Mouse (Mus musculus): ENCODE measurements around the gene Btnl2.

Gene Btnl2

DNA sequence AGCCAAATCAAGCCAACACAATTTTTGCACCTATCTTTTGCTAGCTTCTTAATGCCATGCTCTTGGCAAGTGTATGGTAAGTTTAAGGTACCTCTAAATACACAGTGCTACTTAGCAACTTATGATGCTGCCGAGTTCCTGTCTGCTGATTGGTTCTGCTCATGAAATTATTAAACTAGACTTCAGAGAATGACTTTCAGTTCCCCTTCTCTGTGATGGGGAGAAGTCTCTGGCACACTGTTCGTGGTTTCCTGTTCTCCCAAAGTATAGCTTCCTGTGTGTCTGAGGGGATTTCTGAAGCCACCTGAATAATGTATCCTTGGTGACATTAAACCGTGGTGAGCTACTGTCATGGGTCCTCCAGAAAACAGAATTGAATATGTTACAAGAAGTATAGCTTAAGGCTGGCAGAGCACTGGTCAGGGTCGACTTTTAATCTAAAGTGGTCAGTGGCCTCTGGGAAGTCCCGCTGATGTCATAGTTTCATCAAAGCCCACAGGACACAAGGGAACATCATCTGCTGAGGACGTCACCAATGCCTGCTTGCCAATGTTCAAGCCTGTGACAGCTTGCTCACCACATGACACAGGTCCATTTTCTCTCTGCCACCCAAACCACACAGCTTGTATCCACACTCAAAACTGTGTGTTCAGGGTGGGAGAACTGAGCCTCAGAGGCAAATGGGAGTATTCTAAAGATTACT, 6.9 kb upstream of the Btnl2 start:
- no peak for DNase-seq (ENCODE audit: low read depth, low spot score)

DNA sequence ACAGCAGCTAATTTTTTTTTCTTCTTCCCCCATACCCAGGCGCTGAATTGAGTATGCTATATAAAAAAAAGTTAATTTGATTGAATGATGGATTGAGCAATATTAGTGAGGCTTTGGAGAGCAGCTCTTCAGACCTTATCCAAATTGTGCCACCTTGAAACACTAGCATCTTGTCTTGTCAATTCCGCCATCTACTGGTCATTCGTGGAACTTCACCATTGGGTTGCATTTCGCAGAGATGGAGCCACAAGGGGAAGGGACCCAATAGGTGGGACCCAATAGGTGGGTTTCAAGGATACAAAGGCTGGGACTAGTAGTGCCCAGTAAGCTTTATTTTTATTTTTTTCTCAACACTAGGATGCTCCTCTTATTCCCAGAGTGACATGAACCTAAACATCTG, 5.2 kb upstream of the Btnl2 start:
- DNase-seq (ENCODE audit: low read depth, low spot score) = peak; percentile 82

DNA sequence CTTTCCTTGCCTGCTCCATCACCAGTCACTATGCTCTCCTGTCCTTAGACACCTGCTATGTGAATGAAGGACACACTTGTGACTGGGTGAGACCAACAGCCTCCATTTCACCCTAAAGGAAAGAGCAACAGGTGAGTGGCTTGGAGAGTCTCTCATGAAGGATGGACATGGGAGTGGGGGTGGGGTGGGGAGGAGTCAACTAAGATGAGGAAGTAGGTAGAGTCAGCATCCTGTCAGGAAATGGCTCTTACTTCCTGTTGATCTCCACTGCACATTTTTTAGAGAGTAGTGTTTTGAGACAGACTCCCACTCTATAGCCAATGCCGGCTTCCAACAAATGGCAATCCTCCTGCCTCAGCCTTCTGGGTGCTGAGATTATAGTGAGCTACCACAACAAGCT, 318 bp downstream of the Btnl2 start:
- DNase-seq (ENCODE audit: low read depth, low spot score) = no peak

DNA sequence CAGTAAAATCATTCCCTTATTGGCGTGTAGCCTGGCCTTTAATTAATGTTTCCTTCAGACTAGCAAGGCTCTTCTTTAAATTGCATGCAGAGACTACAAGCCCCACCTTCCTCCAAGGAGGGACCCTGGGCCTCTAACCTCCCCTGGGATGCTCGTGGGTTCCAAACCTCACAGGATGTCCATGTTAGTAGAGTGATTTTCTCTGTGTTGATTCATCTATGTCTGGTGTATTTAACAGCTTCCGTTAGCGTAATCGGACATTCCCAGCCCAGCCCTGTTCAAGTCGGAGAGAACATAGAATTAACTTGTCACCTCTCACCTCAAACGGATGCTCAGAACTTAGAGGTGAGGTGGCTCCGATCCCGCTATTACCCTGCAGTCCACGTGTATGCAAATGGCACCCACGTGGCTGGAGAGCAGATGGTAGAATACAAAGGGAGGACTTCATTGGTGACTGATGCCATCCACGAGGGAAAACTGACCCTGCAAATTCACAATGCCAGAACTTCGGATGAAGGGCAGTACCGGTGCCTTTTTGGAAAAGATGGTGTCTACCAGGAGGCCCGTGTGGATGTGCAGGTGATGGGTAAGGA, 8.4 kb downstream of the Btnl2 start:
- no peak for DNase-seq (ENCODE audit: low read depth, low spot score)

DNA sequence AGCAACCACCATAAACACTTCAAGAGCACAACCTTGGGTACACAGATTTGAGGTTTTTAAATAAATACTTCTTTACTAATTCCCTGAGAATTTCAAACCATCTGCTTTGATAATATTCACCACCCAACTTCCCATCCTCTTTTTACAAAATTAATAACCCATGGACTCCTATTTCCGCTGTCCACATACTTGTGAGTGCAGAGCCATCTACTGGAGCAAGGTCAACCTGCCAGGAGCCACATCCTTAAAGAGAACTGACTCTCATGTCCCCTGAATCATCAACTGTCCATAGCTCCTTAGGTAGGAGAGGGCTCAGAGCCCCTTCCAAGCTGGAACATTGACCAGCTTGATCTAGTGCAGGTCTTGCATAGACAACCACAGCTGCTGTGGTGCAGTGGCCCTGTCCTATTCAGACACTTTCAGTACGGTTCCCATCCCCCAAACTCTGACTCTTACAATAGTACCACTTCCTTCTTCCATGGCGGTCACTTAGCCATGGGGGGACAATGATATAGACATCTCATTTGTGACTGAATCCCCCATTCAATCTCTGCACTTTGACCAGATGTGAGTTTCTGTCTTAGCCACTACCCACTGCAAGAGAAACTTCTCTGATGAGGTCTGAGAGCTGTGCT, 9.2 kb downstream of the Btnl2 start:
- DNase-seq (ENCODE audit: low read depth, low spot score) = no peak

DNA sequence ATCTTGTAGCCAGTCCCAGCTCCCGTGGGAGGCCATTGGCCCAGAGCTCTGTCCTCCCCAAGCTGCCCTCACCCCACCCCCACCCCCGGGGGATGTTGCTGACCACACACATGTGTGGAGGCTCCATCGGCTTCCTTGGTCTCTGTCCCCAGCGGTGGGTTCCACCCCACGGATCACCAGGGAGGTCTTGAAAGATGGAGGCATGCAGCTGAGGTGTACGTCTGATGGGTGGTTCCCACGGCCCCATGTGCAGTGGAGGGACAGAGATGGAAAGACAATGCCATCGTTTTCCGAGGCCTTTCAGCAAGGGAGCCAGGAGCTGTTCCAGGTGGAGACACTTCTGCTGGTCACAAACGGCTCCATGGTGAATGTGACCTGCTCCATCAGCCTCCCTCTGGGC, 10.4 kb downstream of the Btnl2 start:
- DNase-seq (ENCODE audit: low read depth, low spot score) = no peak

DNA sequence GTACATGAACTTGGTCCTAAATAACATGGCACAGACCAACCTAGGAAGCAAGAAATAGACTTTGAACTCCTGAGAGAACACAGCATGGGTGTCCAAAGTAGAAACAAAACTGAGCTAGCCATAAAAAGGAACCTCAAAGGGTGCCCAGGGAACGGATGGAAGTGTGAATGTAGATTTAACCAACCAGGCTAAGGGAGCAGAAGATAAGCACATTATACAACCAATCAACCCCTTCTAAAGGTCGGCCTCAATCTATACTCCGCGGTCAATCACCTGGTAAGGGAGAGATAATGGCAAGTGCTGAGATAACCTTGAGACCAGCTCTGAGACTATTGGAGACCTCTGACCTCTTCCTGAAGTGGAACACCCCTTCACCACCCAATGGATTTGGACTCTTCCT, 15.9 kb downstream of the Btnl2 start:
- no peak for DNase-seq (ENCODE audit: low read depth, low spot score)

DNA sequence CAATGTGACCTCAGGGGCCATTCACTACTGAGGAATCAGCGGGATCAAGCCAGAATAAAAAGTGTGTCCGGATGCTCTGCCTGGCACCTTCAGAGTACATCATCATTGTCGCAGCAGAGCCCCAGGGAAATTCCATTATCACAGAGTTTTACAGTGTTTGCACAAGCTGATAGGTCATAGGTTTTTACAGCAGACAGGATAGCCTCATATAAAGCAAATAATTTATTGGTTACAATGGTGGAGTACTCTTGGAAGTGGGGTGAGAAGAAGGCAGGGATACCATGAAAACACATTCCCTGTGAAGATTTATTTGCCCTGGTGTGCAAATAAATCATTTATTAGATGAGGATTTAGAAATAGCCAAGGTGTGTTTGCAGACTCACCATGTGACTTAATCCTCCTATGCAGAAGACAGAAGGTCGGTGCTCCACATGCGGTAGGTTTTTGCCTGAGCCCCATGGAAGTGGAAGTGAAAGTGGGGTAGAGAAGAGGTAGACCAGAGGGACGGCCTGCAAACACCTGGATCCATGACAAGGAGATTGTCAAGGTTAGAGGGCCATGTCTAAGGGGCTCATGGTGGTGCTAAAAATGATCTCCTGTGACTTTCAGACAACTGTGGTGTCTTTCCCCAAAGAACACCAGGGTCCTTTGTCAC, 18.6 kb downstream of the Btnl2 start:
- DNase-seq (ENCODE audit: low read depth, low spot score) = no peak

DNA sequence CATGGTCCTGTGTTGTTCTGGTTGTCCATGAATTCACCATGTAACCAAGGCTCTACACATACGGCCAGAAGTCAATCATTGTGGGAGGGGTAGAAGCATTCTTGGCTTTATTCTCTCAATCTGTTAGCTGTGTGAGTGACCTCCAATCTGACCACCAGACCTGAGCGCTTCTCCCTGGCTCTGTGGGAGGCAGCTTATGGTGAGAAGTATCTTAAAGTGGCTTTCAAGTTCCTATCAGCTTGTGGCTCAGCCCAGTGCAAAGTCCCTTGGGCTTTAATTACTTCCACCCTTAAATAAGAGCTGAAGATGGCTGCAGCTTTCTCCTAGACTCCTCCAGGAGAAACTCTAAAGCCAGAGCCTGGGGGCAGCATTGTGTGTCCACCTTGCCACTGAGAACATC, 22.2 kb downstream of the Btnl2 start, which contains the start of gene Btnl1:
Gene Btnl1 (plus strand): TSS at position 286 of the 400 bp plus-strand sequence.
- DNase-seq (ENCODE audit: low read depth, low spot score) = no peak

DNA sequence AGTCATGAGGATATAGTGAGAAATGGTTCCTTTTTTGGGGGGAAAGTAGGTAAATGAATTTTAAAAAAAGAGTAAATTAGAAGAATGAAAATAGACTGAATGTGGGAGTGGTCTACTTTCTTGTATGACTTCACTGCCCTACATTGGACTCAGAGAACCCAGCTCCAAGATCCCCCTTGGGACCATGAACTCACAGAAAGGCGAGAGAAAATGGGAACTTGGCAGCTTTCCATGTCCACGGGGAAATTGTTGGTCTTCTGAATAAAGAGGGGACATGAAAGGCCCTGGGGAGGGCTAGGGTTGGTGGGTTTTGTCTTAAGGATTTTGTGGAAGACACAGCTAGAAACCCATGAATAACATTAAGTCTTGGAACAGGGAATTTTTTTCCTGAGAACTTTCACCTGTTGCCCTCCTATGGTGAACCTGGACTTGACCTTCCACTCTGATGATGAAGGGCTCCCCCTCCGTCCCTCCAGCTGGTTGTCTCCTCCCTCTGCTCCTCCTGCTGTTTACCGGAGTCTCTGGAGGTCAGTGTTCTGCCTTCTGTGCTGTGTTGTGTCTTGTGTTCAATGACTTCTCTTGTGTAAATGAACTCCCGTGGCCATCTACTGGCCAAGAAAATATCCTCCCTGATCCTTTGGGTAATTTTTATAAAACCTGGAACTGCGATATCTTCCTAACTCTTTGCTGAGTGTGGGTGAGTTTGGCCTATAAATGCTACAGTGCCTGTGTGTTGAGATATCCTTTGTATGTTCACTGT, 23.0 kb downstream of the Btnl2 start:
- no peak for DNase-seq (ENCODE audit: low read depth, low spot score)

DNA sequence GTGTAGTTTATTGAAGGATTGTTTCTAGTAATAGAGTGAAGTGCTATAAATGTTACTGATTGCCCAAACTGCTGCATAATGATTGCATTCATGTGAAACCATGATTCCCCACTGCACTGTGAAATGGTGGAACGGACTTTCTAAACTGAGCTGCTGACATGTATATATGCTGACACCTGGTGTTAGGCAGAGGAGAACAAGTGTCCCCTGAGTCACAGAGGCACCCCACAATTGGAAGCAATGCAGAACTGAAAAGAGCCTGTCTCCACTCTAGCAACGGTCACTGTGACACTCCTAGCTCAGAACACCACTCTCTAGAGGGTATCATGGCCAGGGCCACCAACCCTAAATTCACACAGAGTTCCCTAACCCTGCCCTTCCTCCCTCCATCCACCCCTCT, 24.1 kb downstream of the Btnl2 start:
- no peak for DNase-seq (ENCODE audit: low read depth, low spot score)

DNA sequence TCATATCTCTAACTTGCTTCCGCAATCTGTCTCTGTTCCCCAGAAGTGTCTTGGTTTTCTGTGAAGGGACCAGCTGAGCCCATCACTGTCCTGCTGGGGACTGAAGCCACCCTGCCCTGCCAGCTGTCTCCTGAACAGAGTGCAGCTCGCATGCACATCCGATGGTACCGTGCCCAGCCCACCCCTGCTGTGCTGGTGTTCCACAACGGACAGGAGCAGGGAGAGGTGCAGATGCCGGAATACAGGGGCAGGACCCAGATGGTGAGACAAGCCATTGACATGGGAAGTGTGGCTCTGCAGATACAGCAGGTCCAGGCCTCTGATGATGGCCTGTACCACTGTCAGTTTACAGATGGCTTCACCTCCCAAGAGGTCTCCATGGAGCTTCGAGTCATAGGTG, 24.8 kb downstream of the Btnl2 start:
- no peak for DNase-seq (ENCODE audit: low read depth, low spot score)

DNA sequence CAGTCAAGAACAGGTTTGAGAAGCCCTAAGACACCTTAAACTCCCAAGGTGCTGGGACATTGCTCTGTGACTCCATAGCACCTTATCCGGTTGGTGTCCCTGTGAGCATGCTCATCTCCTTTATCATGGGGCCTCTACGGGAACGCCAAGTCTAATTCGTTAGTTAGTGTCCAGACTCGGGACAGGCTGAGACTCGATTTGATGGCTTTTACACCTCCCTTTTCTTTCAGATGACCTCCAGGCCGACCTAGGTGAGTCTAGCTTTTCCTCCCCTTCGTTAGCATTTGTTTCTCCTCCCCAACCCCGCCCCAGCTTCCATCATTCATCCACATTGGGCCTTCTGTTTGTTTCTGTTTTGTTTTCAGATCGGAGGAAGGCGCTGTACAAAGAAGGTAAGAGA, 27.3 kb downstream of the Btnl2 start:
- peak; percentile 87 for DNase-seq (ENCODE audit: low read depth, low spot score)

DNA sequence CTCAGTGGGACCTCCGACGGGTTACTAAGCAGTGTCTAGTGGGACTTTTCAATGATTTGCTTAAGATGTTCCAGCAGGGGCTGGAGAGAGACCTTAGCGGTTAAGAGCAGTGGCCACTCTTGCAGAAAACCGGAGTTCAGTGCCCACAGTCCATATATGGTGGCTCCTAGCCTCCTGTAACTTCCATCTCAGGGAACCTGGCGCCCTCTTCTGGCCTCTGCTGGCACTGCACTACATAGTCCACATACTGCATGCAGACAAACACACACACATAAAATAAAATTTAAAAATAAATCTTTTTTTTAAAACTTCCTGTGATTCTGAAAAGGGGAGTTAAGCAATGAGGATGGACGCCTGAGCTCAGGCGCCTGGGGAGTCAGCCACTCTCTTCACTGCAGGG, 28.6 kb downstream of the Btnl2 start:
- DNase-seq (ENCODE audit: low read depth, low spot score) = peak; percentile 76

DNA sequence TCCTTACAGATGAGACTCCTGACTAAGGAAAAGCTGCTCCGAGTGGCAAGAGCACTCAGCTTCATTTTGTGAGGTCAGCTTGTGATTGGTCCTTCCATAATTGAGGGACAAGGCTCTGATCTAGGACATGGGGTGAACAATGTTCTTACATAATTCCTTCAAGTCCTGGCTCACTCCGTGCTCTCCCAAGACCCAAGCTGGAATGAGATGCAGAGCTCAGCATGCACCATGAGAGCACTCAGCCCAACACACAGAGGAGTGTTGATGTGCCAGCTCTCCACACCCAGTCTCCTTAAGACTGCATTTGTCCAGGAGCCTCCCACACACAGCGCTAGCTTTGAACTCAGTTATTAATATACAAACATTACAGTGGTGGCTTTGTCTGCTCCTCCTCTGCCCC, 30.1 kb downstream of the Btnl2 start:
- DNase-seq (ENCODE audit: low read depth, low spot score) = no peak

DNA sequence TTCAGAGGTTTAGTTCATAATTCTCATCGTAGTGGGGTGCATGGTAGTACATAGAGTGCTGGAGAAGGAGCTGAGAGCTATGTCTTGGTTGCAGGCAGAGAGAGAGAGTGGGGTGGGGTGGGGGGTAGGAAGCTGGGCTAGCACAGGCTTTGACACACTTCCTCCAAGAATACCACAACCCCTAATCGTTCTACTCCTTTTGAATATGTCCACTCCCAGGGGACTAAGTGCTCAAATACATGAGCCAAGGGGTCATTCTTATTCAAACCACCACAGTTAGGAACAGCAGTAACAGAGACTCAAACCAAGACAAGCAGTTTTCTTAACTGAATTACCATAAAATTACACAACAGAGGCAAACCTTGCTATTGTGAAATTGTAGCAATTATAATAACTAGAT, 32.0 kb downstream of the Btnl2 start:
- peak; percentile 30 for DNase-seq (ENCODE audit: low read depth, low spot score)

DNA sequence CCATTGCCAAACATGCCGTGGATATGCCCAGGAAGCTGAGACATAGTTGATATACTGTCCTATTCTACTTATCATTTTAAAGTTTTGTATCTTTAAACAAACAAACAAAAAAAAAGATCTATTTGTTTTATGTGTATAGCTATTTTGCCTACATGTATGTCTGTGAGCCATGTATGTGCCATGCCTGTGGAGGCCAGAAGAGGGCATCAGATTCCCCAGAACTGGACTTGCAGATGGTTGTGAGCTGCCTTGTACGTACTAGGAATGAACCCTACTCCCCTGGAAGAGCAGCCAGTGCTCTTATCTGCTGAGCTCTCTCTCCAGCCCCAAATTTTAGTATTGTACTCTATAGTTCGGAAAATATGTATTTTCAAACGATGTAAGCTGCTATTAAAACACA, 33.9 kb downstream of the Btnl2 start:
- DNase-seq (ENCODE audit: low read depth, low spot score) = peak; percentile 57

DNA sequence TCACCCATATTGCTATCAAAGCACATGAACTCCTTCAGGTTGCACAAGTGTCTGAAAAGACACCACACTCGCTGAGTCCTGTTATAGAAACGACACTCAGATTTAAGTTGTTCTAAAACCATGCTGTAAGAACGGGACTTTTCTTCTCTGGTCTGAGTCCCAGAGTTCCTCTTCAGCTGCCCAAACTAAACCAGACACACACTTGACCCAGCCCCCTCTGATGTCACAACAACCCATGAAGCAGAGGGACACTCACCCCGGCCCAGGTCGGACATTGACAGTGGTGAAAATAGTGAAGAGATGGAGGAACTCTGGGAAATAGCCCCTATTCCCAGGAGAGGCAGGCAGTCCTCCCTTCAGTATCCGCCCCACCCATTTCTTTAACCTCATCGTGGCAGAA, 36.9 kb downstream of the Btnl2 start:
- no peak for DNase-seq (ENCODE audit: low read depth, low spot score)

DNA sequence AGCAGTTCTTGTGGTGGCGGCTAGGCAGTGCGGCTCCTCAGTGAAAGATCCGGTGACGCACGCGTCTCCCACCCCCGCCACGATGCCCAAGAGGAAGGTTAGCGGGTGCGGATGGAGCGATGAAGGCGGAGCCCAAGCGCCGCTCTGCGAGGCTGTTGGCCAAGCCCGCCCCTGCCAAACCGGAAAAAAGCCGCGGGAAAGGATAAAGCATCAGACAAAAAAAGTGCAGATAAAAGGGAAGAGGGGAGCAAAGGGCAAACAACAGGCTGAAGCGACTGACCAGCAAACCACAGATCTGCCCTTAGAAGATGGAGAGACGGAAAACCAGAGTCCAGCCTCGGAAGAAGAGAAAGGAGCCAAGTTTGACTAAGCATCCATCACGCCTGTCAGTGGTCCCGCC, 37.7 kb downstream of the Btnl2 start:
- DNase-seq (ENCODE audit: low read depth, low spot score) = peak; percentile 40

DNA sequence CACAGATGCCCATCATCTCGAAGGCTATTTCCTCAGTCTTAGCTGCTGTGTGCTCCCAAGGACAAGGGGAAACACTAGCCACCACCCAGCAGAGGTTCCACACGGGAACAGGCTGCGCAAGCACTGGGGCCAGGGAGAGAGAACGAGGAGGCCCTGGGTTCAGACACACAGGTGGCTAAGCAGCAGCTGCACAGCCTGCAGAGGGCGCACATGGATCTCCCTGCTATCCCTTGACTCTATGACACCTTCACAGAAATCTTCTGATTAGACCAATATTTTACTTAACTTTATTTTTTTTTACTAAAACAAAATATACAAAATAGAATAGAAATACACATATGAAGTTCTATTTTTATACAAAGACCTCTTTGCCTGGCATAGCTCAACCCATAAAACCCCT, 42.7 kb downstream of the Btnl2 start:
- peak; percentile 21 for DNase-seq (ENCODE audit: low read depth, low spot score)

DNA sequence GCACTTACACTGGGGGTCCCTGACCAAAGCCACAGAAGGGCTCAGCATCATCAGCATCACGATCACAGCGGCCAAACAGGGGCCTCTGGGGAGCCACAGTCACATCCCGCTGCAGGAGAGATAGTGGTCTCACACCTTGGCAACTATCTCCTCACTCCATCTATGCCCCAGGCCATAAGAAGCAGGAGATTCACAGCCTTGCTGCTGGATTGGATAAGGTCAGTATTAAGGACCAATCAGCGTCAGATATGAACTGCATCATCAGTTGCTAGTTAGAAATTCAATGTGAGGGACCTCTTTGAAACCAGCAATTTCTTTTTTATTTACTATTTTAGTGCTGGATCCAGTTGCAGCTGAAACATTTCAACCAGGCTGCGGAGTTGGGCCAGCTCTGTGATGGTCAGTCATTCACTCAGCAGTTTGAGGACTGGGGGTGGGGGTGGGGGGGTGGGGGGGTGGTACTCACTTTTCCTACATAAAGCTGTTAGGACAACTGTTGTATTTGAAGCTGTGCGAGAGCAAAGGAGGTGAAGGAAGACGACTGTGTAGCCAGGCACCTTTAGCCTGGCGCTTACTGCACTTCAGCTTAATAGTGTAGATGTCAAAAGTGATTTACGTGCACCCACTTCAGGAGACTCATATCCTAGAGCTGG, 43.6 kb downstream of the Btnl2 start:
- peak; percentile 85 for DNase-seq (ENCODE audit: low read depth, low spot score)
